Mouse (Mus musculus): ENCODE data around the gene Gm21834.
A peak's percentile ranks its signal among the peaks of the same experiment; 100 is the strongest.

Gene Gm21834

GRCm38 (mm10) chr17:57742119-57742518 is at the start of gene Gm21834:
Gm21834 (minus strand) TSS chr17:57742219.
- no peak for DNase-seq

GRCm38 (mm10) chr17:57788161-57788799 is 46.3 kb upstream of the Gm21834 start:
- DNase-seq: no peak

GRCm38 (mm10) chr17:57770904-57771303 is 28.9 kb upstream of the Gm21834 start:
- no peak for DNase-seq

GRCm38 (mm10) chr17:57768622-57769610 is 26.9 kb upstream of the Gm21834 start, which contains the start of gene Cntnap5c:
Cntnap5c (plus strand) TSS chr17:57769570.
- DNase-seq: peak; percentile 3

- DNase-seq: no peak
These were observed 25.3 kb upstream of the Gm21834 start for GRCm38 (mm10) chr17:57767306-57767705.

- no peak for DNase-seq
These were observed 16.0 kb upstream of the Gm21834 start for GRCm38 (mm10) chr17:57758033-57758432.

- no peak for DNase-seq
These were observed 47.2 kb downstream of the Gm21834 start for GRCm38 (mm10) chr17:57694791-57695190.

Measured in cerebellum, adult 11-12 months (tissue).